Mouse (Mus musculus) intestine, postnatal 0 days (tissue): ENCODE data around the gene Aarsd1. TPM values are rescaled to one million over a fixed set of nuclear protein-coding genes. Genes with fewer than 3 reads are reported as not detected.

ENCODE experiments used
- ATAC-seq: fragments of 200-750 bp; cut with Nextera tagmentation; 2 replicates; pipeline ENCODE4 v1.8.0; 2017; ENCODE audit warnings: mild to moderate bottlenecking, moderate TSS enrichment, moderate library complexity
- H3K27ac ChIP-seq: fragments of 300-500 bp; sonication (generic); 2 replicates; pipeline ENCODE4 v1.5.1; 2014; ENCODE audit warnings: mild to moderate bottlenecking, low read depth, low read length, moderate library complexity
- H3K27me3 ChIP-seq: fragments of 300-500 bp; sonication (generic); replicated peaks from 2 replicates; pipeline ENCODE4 v1.6.1; 2014; ENCODE audit warnings: low read length, mixed read lengths; ENCODE audit not compliant: control insufficient read depth, insufficient read depth
- H3K36me3 ChIP-seq: fragments of 300-500 bp; sonication (generic); 2 replicates; pipeline ENCODE4 v1.6.1; 2014; ENCODE audit warnings: mild to moderate bottlenecking, moderate library complexity; ENCODE audit not compliant: control insufficient read depth, insufficient read depth
- H3K4me1 ChIP-seq: fragments of 300-500 bp; sonication (generic); replicated peaks from 2 replicates; pipeline ENCODE4 v1.6.1; 2014; ENCODE audit warnings: antibody characterized with exemption, low read length, mixed read lengths; ENCODE audit not compliant: control insufficient read depth, insufficient read depth
- H3K4me2 ChIP-seq: fragments of 300-500 bp; sonication (generic); replicated peaks from 2 replicates; pipeline ENCODE4 v1.6.1; 2014; ENCODE audit warnings: low read depth, mild to moderate bottlenecking, moderate library complexity
- H3K4me3 ChIP-seq: fragments of 300-500 bp; sonication (generic); 2 replicates; pipeline ENCODE4 v1.5.1; 2014; ENCODE audit warnings: low read depth, low read length
- H3K9ac ChIP-seq: fragments of 300-500 bp; sonication (generic); 2 replicates; pipeline ENCODE4 v1.6.1; 2014; ENCODE audit warnings: mild to moderate bottlenecking, low read depth, low read length
- H3K9me3 ChIP-seq: fragments of 300-500 bp; sonication (generic); 2 replicates; pipeline ENCODE4 v1.6.1; 2016; ENCODE audit warnings: mixed run types; ENCODE audit not compliant: control insufficient read depth
- CTCF ChIP-seq: sonication (generic); IDR thresholded peaks from 2 replicates; pipeline ENCODE4 v1.5.1; 2016; ENCODE audit warnings: low read depth, mild to moderate bottlenecking, control low read depth, antibody characterized with exemption, moderate library complexity
- WGBS: fragments of 180-500 bp; shearing (Covaris S2); extraction: QIAGEN DNeasy Blood & Tissue Kit; methylation state at CpG from one replicate; pipeline ENCODE4 v1.1.7; 2014; 5-methylcytosine and 5-hydroxymethylcytosine counted together
- polyA plus RNA-seq: library from polyadenylated mRNA; unstranded; fragments of >200 nt; fragmentation: Nextera tagmentation; extraction: Ambion mirVana; gene quantifications from 2 replicates; pipeline ENCODE4 v1.2.1, GENCODE M21; 2015

The Aarsd1 gene
- polyA plus RNA-seq, 1 experiment from 2014 or later: 27.0 TPM

GRCm38 (mm10) chr11:101374421-101374938 is 42.9 kb downstream of the Aarsd1 start:
- Histone ChIP-seq H3K27ac (no peak overlapping the region), H3K27me3 (no peaks in the 10 kb centered on the region), H3K4me3 (no peak overlapping the region), H3K36me3 (peaks cover 12% of the 10 kb centered on the region), H3K4me1 (no peaks in the 10 kb centered on the region), H3K4me2 (no peak overlapping the region), H3K9me3 (no peaks in the 10 kb centered on the region), H3K9ac (no peak overlapping the region)
- no peak for ATAC-seq
- WGBS: 63% methylated on average over 7 of the region's 7 CpGs
- no peak for TF ChIP-seq CTCF

- ATAC-seq: no peak
- no peaks in the 10 kb centered on the region for H3K27me3 ChIP-seq
- WGBS: 69% methylated on average over 5 of the region's 5 CpGs
- H3K27ac ChIP-seq: no peak overlapping the region
- H3K4me3 ChIP-seq: no peak overlapping the region; the same call in 1 of the 2 replicates
- H3K36me3 ChIP-seq: peaks cover 6% of the 10 kb centered on the region; the same call in 1 of the 2 replicates
- no peaks in the 10 kb centered on the region for H3K9me3 ChIP-seq
- peak overlapping the region; percentile 49 for H3K4me2 ChIP-seq
- no peak for TF ChIP-seq CTCF
- H3K9ac ChIP-seq: 0 out of 2 replicates have a peak overlapping the region, but pooled peaks have one; percentile 7
- 0 out of 2 replicates have a peak, but pooled peaks cover 4% of the 10 kb centered on the region for H3K4me1 ChIP-seq
Observed at GRCm38 (mm10) chr11:101370141-101370540, 47.3 kb downstream of the Aarsd1 start.

- TF ChIP-seq CTCF: no peak
- no peaks in the 10 kb centered on the region for H3K27me3 ChIP-seq
- peak within 1 kb of the TSS; percentile 62 for H3K27ac ChIP-seq
- no peaks in the 10 kb centered on the region for H3K36me3 ChIP-seq
- H3K4me2 ChIP-seq: peak within 1 kb of the TSS; percentile 49
- no peaks in the 10 kb centered on the region for H3K9me3 ChIP-seq
- ATAC-seq: peak; percentile 52
- peak within 1 kb of the TSS; percentile 34 for H3K4me3 ChIP-seq
- H3K4me1 ChIP-seq: peaks cover 10% of the 10 kb centered on the region; the same call in 1 of the 2 replicates
- H3K9ac ChIP-seq: no peak within 1 kb of the TSS
- WGBS: 60% methylated on average over 8 of the region's 8 CpGs
Observed at GRCm38 (mm10) chr11:101367326-101367935, 50.0 kb downstream of the Aarsd1 start, which contains the start of gene G6pc. G6pc (plus strand) TSS chr11:101367561.

- Histone ChIP-seq H3K4me3 (no peak overlapping the region), H3K4me1 (peaks cover 10% of the 10 kb centered on the region; the same call in 1 of the 2 replicates), H3K27ac (peak overlapping the region; percentile 88), H3K9ac (peak overlapping the region; percentile 22; the same call in 1 of the 2 replicates), H3K9me3 (no peaks in the 10 kb centered on the region), H3K36me3 (no peaks in the 10 kb centered on the region), H3K27me3 (no peaks in the 10 kb centered on the region), H3K4me2 (no peak overlapping the region)
- ATAC-seq: peak; percentile 82
- WGBS: 32% methylated on average over 5 of the region's 5 CpGs
- TF ChIP-seq CTCF: no peak
Observed at GRCm38 (mm10) chr11:101364531-101364931, 52.9 kb downstream of the Aarsd1 start.

GRCm38 (mm10) chr11:101360651-101361113 is 56.7 kb downstream of the Aarsd1 start:
- Histone ChIP-seq H3K27ac (peak overlapping the region; percentile 88), H3K36me3 (no peaks in the 10 kb centered on the region), H3K4me1 (peaks cover 6% of the 10 kb centered on the region; the same call in 1 of the 2 replicates), H3K4me2 (no peak overlapping the region), H3K27me3 (no peaks in the 10 kb centered on the region), H3K4me3 (no peak overlapping the region), H3K9me3 (no peaks in the 10 kb centered on the region), H3K9ac (no peak overlapping the region)
- no peak for ATAC-seq
- no peak for TF ChIP-seq CTCF
- WGBS: 31% methylated on average over 3 of the region's 3 CpGs

- no peak for TF ChIP-seq CTCF
- ATAC-seq: no peak
- H3K9me3 ChIP-seq: no peaks in the 10 kb centered on the region
- WGBS: 65% methylated on average over 9 of the region's 9 CpGs
- no peaks in the 10 kb centered on the region for H3K27me3 ChIP-seq
- H3K27ac ChIP-seq: peak overlapping the region; percentile 88
- H3K4me3 ChIP-seq: no peak overlapping the region
- H3K36me3 ChIP-seq: no peaks in the 10 kb centered on the region
- peaks cover 6% of the 10 kb centered on the region; the same call in 1 of the 2 replicates for H3K4me1 ChIP-seq
- H3K4me2 ChIP-seq: no peak overlapping the region
- H3K9ac ChIP-seq: no peak overlapping the region
Observed at GRCm38 (mm10) chr11:101359776-101360175, 57.6 kb downstream of the Aarsd1 start.
